ENCODE assay signal across 8 mouse cellular contexts in genomic region chr1:97769294-97769903, GRCm38 (mm10). TPM values are rescaled to one million over a fixed set of nuclear protein-coding genes. Genes with fewer than 3 reads are reported as not detected.
A peak's percentile ranks its signal among the peaks of the same experiment; 100 is the strongest.
DNase-seq lines count a peak whose midpoint lies in the region; ATAC-seq and TF ChIP-seq lines count a peak whose summit lies in the region.

No protein-coding gene starts in this region.

- no peaks in the 10 kb centered on the region for H3K27me3 ChIP-seq in E14TG2a.4 (ENCODE audit: insufficient read depth, low read length)
- no peaks in the 10 kb centered on the region for H3K27me3 ChIP-seq in stomach, embryonic 15.5 days (replicated peaks)

- peaks cover 32% of the 10 kb centered on the region for H3K4me1 ChIP-seq in E14TG2a.4 (replicated peaks; ENCODE audit: low read depth, low read length)
- peaks cover 2% of the 10 kb centered on the region; the same call in 1 of the 2 replicates for H3K4me1 ChIP-seq in cortical plate, adult 2 months (ENCODE audit: control insufficient read depth, insufficient read depth, low read length)
- 0 out of 2 replicates have a peak, but pooled peaks cover 5% of the 10 kb centered on the region for H3K4me1 ChIP-seq in stomach, embryonic 15.5 days

- H3K9me3 ChIP-seq in E14TG2a.4 (ENCODE audit: low read length), result no peaks in the 10 kb centered on the region
- no peaks in the 10 kb centered on the region for H3K9me3 ChIP-seq in stomach, embryonic 15.5 days

- peak overlapping the region; percentile 84 for H3K9ac ChIP-seq in stomach, embryonic 15.5 days

- H3K27ac ChIP-seq in cortical plate, adult 2 months (ENCODE audit: insufficient read depth, low read length), result peak overlapping the region; percentile 20; the same call in 1 of the 2 replicates
- peak overlapping the region; percentile 83 for H3K27ac ChIP-seq in stomach, embryonic 15.5 days

- peak; percentile 36 for ATAC-seq in megakaryocyte progenitor cell, adult 5-6 weeks (replicated peaks; ENCODE audit: poor library complexity)
- peak; percentile 28 for ATAC-seq in stomach, embryonic 15.5 days (ENCODE audit: insufficient read depth, low FRiP score, low read depth)

- TF ChIP-seq POLR2A in cortical plate, adult 2 months (IDR thresholded peaks at IDR 0.05; ENCODE audit: extremely low read depth, insufficient read depth, low read length), result no peak

- TF ChIP-seq CTCF in E14TG2a.4 (conservative IDR thresholded peaks at IDR 0.05; ENCODE audit: low read length), result no peak
- no peak for TF ChIP-seq CTCF in cortical plate, adult 2 months (IDR thresholded peaks at IDR 0.05; ENCODE audit: extremely low read depth, insufficient read depth, low read length)

- DNase-seq in cerebellum, adult 11 months, result peak; percentile 29
- DNase-seq in cerebellum, postnatal 10 days, result no peak
- DNase-seq in gonadal fat pad, adult 2 months (ENCODE audit: low read depth), result peak; percentile 26
- DNase-seq in kidney, postnatal 14 days, result peak; percentile 19

- WGBS in stomach, embryonic 15.5 days, result under 1% methylated on average over 40 of the region's 40 CpGs

- peak overlapping the region; percentile 98 for H3K4me3 ChIP-seq in E14TG2a.4 (replicated peaks; ENCODE audit: low read length)
- H3K4me3 ChIP-seq in cortical plate, adult 2 months (ENCODE audit: insufficient read depth, low read length), result peak overlapping the region; percentile 94
- peak overlapping the region; percentile 75 for H3K4me3 ChIP-seq in stomach, embryonic 15.5 days (replicated peaks)

- no peaks in the 10 kb centered on the region for H3K36me3 ChIP-seq in E14TG2a.4 (ENCODE audit: insufficient read depth, low read length)
- no peaks in the 10 kb centered on the region for H3K36me3 ChIP-seq in stomach, embryonic 15.5 days

- peak overlapping the region; percentile 63 for H3K4me2 ChIP-seq in stomach, embryonic 15.5 days

RNA-seq across cellular contexts. Expression of gene Gin1, which starts 0.6 kb away (rescaled TPM):
- polyA plus RNA-seq in cortical plate, adult 2 months (2012; rRNA removed), result 9.1 and 9.8 TPM in 2 replicates
- polyA plus RNA-seq in gonadal fat pad, adult 2 months (2012; rRNA removed), result 3.0 and 3.7 TPM in 2 replicates
- total RNA-seq in megakaryocyte progenitor cell, adult 5-6 weeks (2015), result 26.4 and 32.0 TPM in 2 replicates
- total RNA-seq in megakaryocyte progenitor cell, adult 5-6 weeks (2017), result 14.0 and 19.3 TPM in 2 replicates
- 18.4 and 18.8 TPM in 2 replicates for polyA plus RNA-seq in stomach, embryonic 15.5 days (2015; fragmentation: Nextera tagmentation; extraction: Ambion mirVana)

RNA-seq across cellular contexts. Expression of gene Ppip5k2, which starts 0.8 kb away (rescaled TPM):
- polyA plus RNA-seq in cortical plate, adult 2 months (2012; rRNA removed), result 23.9 TPM in 2 replicates
- polyA plus RNA-seq in gonadal fat pad, adult 2 months (2012; rRNA removed), result 4.5 and 5.4 TPM in 2 replicates
- total RNA-seq in megakaryocyte progenitor cell, adult 5-6 weeks (2015), result 59.3 and 69.5 TPM in 2 replicates
- 64.3 and 77.7 TPM in 2 replicates for total RNA-seq in megakaryocyte progenitor cell, adult 5-6 weeks (2017)
- polyA plus RNA-seq in stomach, embryonic 15.5 days (2015; fragmentation: Nextera tagmentation; extraction: Ambion mirVana), result 28.1 and 33.3 TPM in 2 replicates

Comparison
In these comparisons a context has a peak if more than half of its experiments do, and no peak if none do; other contexts are left out.
1. DNase-seq: peak in cerebellum, adult 11 months (single experiment), gonadal fat pad, adult 2 months (single experiment) and kidney, postnatal 14 days (single experiment); none in cerebellum, postnatal 10 days (0 of 2).
2. Peak in every context shown above with its lines, with median percentiles within 50 percentile points of each other: H3K4me3 ChIP-seq.